Mouse (Mus musculus) hindbrain, embryonic 12.5 days (tissue): Measurements from ENCODE around the gene Tmem129. TPM values are rescaled to one million over a fixed set of nuclear protein-coding genes. Genes with fewer than 3 reads are reported as not detected.
A peak's percentile ranks its signal among the peaks of the same experiment; 100 is the strongest.

Experiments used
- ATAC-seq: fragments of 200-750 bp; cut with Nextera tagmentation; 2 replicates; pipeline ENCODE4 v1.8.0; 2017; ENCODE audit warnings: moderate TSS enrichment; ENCODE audit not compliant: low FRiP score
- H3K27ac ChIP-seq: fragments of 300-500 bp; sonication (generic); 2 replicates; pipeline ENCODE4 v1.5.1; 2016; ENCODE audit warnings: mild to moderate bottlenecking
- H3K27me3 ChIP-seq: fragments of 300-500 bp; sonication (generic); 2 replicates; pipeline ENCODE4 v1.6.1; 2016; ENCODE audit warnings: mild to moderate bottlenecking
- H3K36me3 ChIP-seq: fragments of 300-500 bp; sonication (generic); 2 replicates; pipeline ENCODE4 v1.6.1; 2016; ENCODE audit warnings: mild to moderate bottlenecking
- H3K4me1 ChIP-seq: fragments of 300-500 bp; sonication (generic); 2 replicates; pipeline ENCODE4 v1.6.1; 2016
- H3K4me2 ChIP-seq: fragments of 300-500 bp; sonication (generic); replicated peaks from 2 replicates; pipeline ENCODE4 v1.6.1; 2016; ENCODE audit warnings: mild to moderate bottlenecking
- H3K4me3 ChIP-seq: fragments of 300-500 bp; sonication (generic); 2 replicates; pipeline ENCODE4 v1.5.1; 2016; ENCODE audit warnings: mild to moderate bottlenecking
- H3K9ac ChIP-seq: fragments of 300-500 bp; sonication (generic); 2 replicates; pipeline ENCODE4 v1.6.1; 2016; ENCODE audit warnings: mild to moderate bottlenecking, moderate library complexity
- H3K9me3 ChIP-seq: fragments of 300-500 bp; sonication (generic); replicated peaks from 2 replicates; pipeline ENCODE4 v1.6.1; 2016; ENCODE audit warnings: mild to moderate bottlenecking
- WGBS: fragments of 180-500 bp; shearing (Covaris S2); methylation state at CpG from one replicate; pipeline ENCODE4 v1.1.7; 2016; 5-methylcytosine and 5-hydroxymethylcytosine counted together
- polyA plus RNA-seq: library from polyadenylated mRNA; unstranded; fragments of >200 nt; fragmentation: Nextera tagmentation; extraction: Ambion mirVana; gene quantifications from 2 replicates; pipeline ENCODE4 v1.2.1, GENCODE M21; 2016

Gene Tmem129
- polyA plus RNA-seq = 33.3 and 33.8 TPM in 2 replicates

DNA sequence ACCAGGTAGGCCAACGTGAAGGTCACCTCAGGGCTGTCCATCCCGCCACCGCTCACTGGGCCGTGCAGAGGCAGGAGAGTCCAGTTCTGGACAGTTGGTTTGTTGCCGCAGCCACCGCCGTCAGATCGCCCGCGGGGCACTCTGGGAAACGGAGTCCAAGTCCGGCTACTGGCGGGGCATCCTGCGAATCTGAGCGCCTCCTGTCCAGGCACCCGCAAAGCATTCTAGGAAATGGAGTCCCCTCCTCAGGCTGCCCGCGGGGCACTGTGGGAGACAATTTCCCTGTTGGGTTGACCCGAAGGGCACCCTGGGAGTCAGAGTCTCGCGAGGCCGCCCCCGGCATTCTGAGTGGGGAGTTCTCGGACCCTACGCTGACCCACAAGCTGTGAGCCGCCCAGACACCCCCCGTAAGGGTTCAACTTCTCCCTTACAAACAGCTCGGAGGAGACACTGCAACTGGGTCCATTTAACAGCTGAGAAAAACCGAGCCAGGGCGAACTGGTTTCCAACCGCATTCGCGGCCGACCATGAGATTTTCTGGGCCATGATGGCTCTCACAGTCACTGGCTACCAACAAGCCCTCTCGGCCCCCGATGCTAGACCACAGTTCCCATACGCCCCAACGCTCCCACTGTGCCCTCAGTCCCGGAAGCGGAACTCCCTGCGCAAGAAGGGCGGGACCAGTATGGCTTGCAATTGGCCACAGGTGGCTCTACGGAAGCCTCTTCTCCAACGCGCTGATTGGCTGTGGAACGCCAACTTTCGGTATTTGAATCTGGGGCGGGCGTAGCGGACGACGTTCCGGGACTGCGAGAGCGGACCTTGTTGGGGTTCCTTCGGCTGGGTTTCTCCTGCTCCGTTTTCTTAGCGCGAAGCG, at the start of gene Tmem129, which contains the start of gene Tacc3:
TSS of gene Tmem129 (minus strand) at position 630 of the 877 bp plus-strand sequence.
TSS of gene Tacc3 (plus strand) at position 342 of the 877 bp plus-strand sequence.
- Histone ChIP-seq H3K4me2 (peak within 1 kb of the TSS; percentile 91), H3K27ac (peak within 1 kb of the TSS; percentile 95), H3K4me3 (peak within 1 kb of the TSS; percentile 71), H3K36me3 (peaks cover 32% of the 10 kb centered on the region), H3K4me1 (peaks cover 31% of the 10 kb centered on the region), H3K27me3 (no peaks in the 10 kb centered on the region), H3K9ac (peak within 1 kb of the TSS; percentile 79), H3K9me3 (no peaks in the 10 kb centered on the region)
- under 1% methylated on average over 60 of the region's 60 CpGs for WGBS
- ATAC-seq = peak; percentile 98

GRCm38 (mm10) chr5:33707163-33707562, 48.9 kb upstream of the Tmem129 start:
- H3K9ac ChIP-seq = no peak overlapping the region
- 59% methylated on average over 4 of the region's 4 CpGs for WGBS
- H3K36me3 ChIP-seq = no peaks in the 10 kb centered on the region
- H3K27ac ChIP-seq = 0 out of 2 replicates have a peak overlapping the region, but pooled peaks have one; percentile 50
- ATAC-seq = no peak
- no peaks in the 10 kb centered on the region for H3K9me3 ChIP-seq
- H3K4me3 ChIP-seq = no peak overlapping the region
- peaks cover 37% of the 10 kb centered on the region for H3K4me1 ChIP-seq
- H3K4me2 ChIP-seq = no peak overlapping the region
- no peaks in the 10 kb centered on the region; the same call in 1 of the 2 replicates for H3K27me3 ChIP-seq

DNA sequence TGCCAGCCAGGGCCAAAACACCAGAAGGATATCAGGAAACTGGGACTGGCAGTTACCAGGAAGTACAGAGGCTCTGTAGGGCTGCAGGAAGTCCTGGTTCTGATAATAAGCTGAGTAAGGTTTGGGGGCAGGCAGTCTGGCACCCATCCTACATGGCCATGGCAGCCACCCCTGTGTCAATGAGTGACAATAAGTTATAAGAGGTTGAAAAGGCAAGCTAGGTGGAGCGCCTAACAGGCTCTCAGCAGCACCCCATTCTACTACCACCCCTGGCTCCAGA, 48.1 kb upstream of the Tmem129 start:
- Histone ChIP-seq H3K27me3 (peaks cover 2% of the 10 kb centered on the region; the same call in 1 of the 2 replicates), H3K4me1 (peaks cover 40% of the 10 kb centered on the region), H3K36me3 (no peaks in the 10 kb centered on the region), H3K9me3 (no peaks in the 10 kb centered on the region), H3K27ac (peak overlapping the region; percentile 50), H3K9ac (no peak overlapping the region), H3K4me2 (no peak overlapping the region), H3K4me3 (no peak overlapping the region)
- 84% methylated on average over 1 of the region's 1 CpGs for WGBS
- ATAC-seq = no peak

DNA sequence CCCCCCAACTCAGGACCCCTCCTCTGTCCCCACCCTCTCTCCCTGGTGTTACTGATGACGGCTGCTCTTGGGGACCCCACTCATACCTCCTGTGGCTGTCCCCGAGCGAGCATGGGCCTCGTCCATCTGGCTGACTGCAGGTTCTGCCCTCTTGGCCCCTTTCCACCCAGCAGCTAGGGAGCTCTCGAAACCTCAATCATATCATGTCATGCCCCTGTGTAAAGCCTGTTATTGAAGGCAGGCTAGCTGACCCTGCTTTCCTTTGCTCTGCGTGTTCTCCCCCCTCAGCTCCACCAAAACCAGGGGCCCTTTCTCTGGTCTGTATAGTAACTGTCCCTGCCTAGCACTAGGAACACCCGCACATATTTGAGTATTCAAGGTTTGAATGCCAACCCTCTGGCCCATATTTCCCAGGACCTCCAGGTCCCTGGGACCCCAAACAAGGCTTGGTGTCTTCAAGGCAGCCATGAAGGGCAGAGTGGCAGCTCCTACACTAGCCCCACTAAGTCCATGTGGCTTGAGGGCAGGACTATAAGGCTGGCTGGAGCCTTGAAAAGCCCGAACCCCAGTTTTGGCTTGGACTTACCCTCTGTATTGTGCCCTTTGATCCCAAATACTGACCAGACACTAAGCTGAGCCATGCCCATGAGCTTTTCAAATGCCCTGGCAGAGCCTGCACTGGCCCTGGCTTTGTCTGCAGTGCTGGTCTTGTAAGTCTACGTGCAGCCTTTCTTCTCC, 47.6 kb upstream of the Tmem129 start:
- H3K4me2 ChIP-seq = peak overlapping the region; percentile 11; the same call in 1 of the 2 replicates
- peak; percentile 44 for ATAC-seq
- H3K9me3 ChIP-seq = no peaks in the 10 kb centered on the region
- H3K9ac ChIP-seq = no peak overlapping the region
- no peaks in the 10 kb centered on the region for H3K36me3 ChIP-seq
- H3K27me3 ChIP-seq = peaks cover 7% of the 10 kb centered on the region; the same call in 1 of the 2 replicates
- WGBS = 11% methylated on average over 9 of the region's 9 CpGs
- peak overlapping the region; percentile 50 for H3K27ac ChIP-seq
- peaks cover 42% of the 10 kb centered on the region for H3K4me1 ChIP-seq
- H3K4me3 ChIP-seq = no peak overlapping the region

DNA sequence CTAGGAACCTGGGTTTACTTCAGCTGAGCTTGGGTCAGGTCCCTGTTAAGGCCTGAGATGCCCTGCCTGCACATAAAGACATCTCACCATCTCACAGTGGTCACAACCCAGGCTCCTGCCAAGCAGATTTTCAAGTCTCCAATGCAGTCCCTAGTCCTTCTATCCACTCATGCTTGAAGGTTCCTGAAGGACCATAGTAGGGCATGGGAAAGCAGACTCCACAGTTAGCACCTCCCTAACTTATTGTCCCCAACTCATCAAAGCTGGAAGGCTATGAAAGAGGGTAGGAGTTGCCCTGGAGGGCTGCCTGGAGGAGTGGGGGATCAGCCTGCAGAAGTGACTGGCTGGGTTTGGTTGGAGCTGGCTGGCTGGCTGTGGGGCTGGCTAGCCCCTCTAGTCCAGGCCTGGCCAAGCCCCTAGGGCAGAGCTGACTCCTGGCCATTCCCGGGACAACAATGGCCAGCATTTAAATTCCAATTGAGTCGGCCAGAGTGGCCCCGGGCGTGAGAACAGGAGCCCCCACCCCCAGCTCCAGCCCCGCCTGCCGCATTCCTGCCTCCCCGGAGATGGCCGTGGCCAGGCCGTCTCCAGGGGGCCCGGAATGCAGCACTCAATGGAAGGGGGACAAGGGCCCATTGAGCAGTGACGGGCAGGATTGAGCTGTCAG, 46.9 kb upstream of the Tmem129 start:
- ATAC-seq = peak; percentile 92
- Histone ChIP-seq H3K4me1 (peaks cover 49% of the 10 kb centered on the region), H3K9ac (no peak overlapping the region), H3K4me2 (peak overlapping the region; percentile 11; the same call in 1 of the 2 replicates), H3K9me3 (no peaks in the 10 kb centered on the region), H3K4me3 (no peak overlapping the region), H3K36me3 (no peaks in the 10 kb centered on the region), H3K27ac (peak overlapping the region; percentile 72), H3K27me3 (peaks cover 13% of the 10 kb centered on the region; the same call in 1 of the 2 replicates)
- 1% methylated on average over 11 of the region's 11 CpGs for WGBS

GRCm38 (mm10) chr5:33703999-33704398, 45.8 kb upstream of the Tmem129 start:
- Histone ChIP-seq H3K9ac (no peak overlapping the region), H3K4me1 (peaks cover 56% of the 10 kb centered on the region), H3K4me2 (no peak overlapping the region), H3K9me3 (no peaks in the 10 kb centered on the region), H3K27me3 (peaks cover 22% of the 10 kb centered on the region; the same call in 1 of the 2 replicates), H3K36me3 (no peaks in the 10 kb centered on the region), H3K4me3 (no peak overlapping the region), H3K27ac (peak overlapping the region; percentile 72; the same call in 1 of the 2 replicates)
- 19% methylated on average over 8 of the region's 8 CpGs for WGBS
- peak; percentile 15; the same call in 1 of the 2 replicates for ATAC-seq

- H3K4me2 ChIP-seq = no peak overlapping the region
- WGBS = 84% methylated on average over 11 of the region's 11 CpGs
- no peaks in the 10 kb centered on the region for H3K36me3 ChIP-seq
- H3K27me3 ChIP-seq = peaks cover 43% of the 10 kb centered on the region
- no peak overlapping the region for H3K9ac ChIP-seq
- H3K9me3 ChIP-seq = no peaks in the 10 kb centered on the region
- H3K27ac ChIP-seq = no peak overlapping the region
- no peak overlapping the region for H3K4me3 ChIP-seq
- peaks cover 66% of the 10 kb centered on the region for H3K4me1 ChIP-seq
- no peak for ATAC-seq
Measured at GRCm38 (mm10) chr5:33701832-33702231, 43.6 kb upstream of the Tmem129 start.

DNA sequence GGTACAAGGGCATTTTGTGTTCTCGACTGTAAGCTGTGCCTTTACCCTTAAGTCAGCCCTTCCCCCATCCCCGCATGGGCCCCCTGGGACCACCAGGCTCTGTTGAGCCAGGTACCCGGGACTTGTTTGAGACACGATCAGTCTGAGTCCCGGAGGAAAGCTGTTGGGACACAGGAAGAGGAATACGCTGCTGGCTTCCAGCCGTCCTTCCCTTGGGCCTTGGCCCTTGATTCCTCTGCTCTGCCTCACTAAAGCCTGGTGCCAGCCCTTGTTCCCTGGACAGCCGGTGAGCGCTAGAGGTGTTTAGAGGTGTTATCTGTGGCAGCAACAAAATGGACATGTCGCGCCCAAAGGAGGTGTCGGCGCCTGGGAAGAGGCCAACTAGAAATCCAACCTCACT, 41.8 kb upstream of the Tmem129 start:
- Histone ChIP-seq H3K9me3 (no peaks in the 10 kb centered on the region), H3K4me2 (no peak overlapping the region), H3K27ac (no peak overlapping the region), H3K27me3 (peaks cover 59% of the 10 kb centered on the region), H3K9ac (no peak overlapping the region), H3K4me3 (no peak overlapping the region), H3K36me3 (no peaks in the 10 kb centered on the region), H3K4me1 (peaks cover 67% of the 10 kb centered on the region)
- ATAC-seq = no peak
- WGBS = 47% methylated on average over 13 of the region's 13 CpGs

GRCm38 (mm10) chr5:33698669-33699068, 40.5 kb upstream of the Tmem129 start:
- Histone ChIP-seq H3K36me3 (no peaks in the 10 kb centered on the region), H3K4me3 (no peak overlapping the region), H3K9me3 (no peaks in the 10 kb centered on the region), H3K4me1 (peaks cover 64% of the 10 kb centered on the region), H3K4me2 (no peak overlapping the region), H3K27me3 (peaks cover 73% of the 10 kb centered on the region), H3K9ac (no peak overlapping the region), H3K27ac (no peak overlapping the region; the same call in 1 of the 2 replicates)
- WGBS = 77% methylated on average over 5 of the region's 5 CpGs
- ATAC-seq = no peak

- Histone ChIP-seq H3K27ac (peak overlapping the region; percentile 36), H3K9ac (no peak overlapping the region), H3K9me3 (no peaks in the 10 kb centered on the region), H3K4me2 (no peak overlapping the region), H3K27me3 (peaks cover 76% of the 10 kb centered on the region), H3K4me3 (no peak overlapping the region), H3K36me3 (no peaks in the 10 kb centered on the region), H3K4me1 (peaks cover 64% of the 10 kb centered on the region)
- ATAC-seq = peak; percentile 28; the same call in 1 of the 2 replicates
- WGBS = 22% methylated on average over 13 of the region's 13 CpGs
Measured at GRCm38 (mm10) chr5:33697947-33698512, 39.8 kb upstream of the Tmem129 start.

DNA sequence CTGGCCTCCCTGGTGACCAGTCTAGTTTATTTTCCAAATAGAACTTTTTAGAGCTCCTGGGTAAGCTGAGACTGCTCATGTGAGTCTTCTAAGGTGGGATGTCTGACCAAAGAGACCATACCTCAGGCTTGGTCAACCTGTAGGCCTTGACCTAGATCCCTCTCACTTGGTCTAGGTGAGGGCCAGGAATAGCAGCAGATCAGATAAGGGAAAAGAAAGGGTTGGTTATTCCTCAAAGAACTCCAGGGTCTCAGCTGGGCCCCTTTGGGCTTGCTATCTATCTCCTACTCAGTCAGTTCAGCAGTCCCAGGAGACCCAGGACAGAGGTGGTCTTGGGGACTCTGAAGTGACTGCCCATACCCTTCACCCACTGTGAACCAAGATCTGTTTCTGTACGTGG, 39.3 kb upstream of the Tmem129 start:
- H3K4me1 ChIP-seq = peaks cover 69% of the 10 kb centered on the region
- H3K27ac ChIP-seq = peak overlapping the region; percentile 36; the same call in 1 of the 2 replicates
- ATAC-seq = no peak
- H3K36me3 ChIP-seq = no peaks in the 10 kb centered on the region
- no peak overlapping the region for H3K9ac ChIP-seq
- H3K4me3 ChIP-seq = no peak overlapping the region
- H3K27me3 ChIP-seq = peaks cover 81% of the 10 kb centered on the region
- H3K9me3 ChIP-seq = no peaks in the 10 kb centered on the region
- WGBS = 19% methylated on average over 1 of the region's 1 CpGs
- H3K4me2 ChIP-seq = no peak overlapping the region
